Mouse (Mus musculus): ENCODE measurements at regions not wholly inside any gene's neighbourhood (a gene's known extent, or its start where the extent isn't known, plus 50 kb on each side); places are given as distances from the start of the nearest gene placed in this dataset.
"Not testable (repeated sequence)": the region's sequence is repeated elsewhere in the genome, so short reads cannot be mapped to it uniquely, and the experiment has no call there.

- not testable (repeated sequence) for H3K36me3 ChIP-seq (ENCODE audit: control insufficient read depth, insufficient read depth, low read length); ATAC-seq (ENCODE audit: insufficient number of reproducible peaks, low FRiP score, low TSS enrichment, low read depth); H3K9ac ChIP-seq (ENCODE audit: low read length); H3K4me2 ChIP-seq (ENCODE audit: low read depth, severe bottlenecking); H3K4me3 ChIP-seq (ENCODE audit: low read depth, low read length); H3K9me3 ChIP-seq (ENCODE audit: control insufficient read depth, low read length); H3K27me3 ChIP-seq (ENCODE audit: control insufficient read depth, insufficient read depth, low read length); H3K27ac ChIP-seq (replicated peaks; ENCODE audit: low read depth, low read length); DNase-seq (ENCODE audit: low spot score); H3K4me1 ChIP-seq (ENCODE audit: control insufficient read depth, insufficient read depth, low read length)
- 73% methylated on average over 2 of the region's 2 CpGs for WGBS
Observed at GRCm38 (mm10) chr6:70216632-70217031, 575.4 kb downstream of the Rpia start.

- not testable (repeated sequence) for H3K4me1 ChIP-seq (ENCODE audit: control insufficient read depth, insufficient read depth, low read length); H3K9me3 ChIP-seq (ENCODE audit: control insufficient read depth, low read length); H3K4me2 ChIP-seq (ENCODE audit: low read depth, severe bottlenecking); H3K4me3 ChIP-seq (ENCODE audit: low read depth, low read length); H3K27me3 ChIP-seq (ENCODE audit: control insufficient read depth, insufficient read depth, low read length); ATAC-seq (ENCODE audit: insufficient number of reproducible peaks, low FRiP score, low TSS enrichment, low read depth); H3K27ac ChIP-seq (replicated peaks; ENCODE audit: low read depth, low read length); H3K36me3 ChIP-seq (ENCODE audit: control insufficient read depth, insufficient read depth, low read length); H3K9ac ChIP-seq (ENCODE audit: low read length); DNase-seq (ENCODE audit: low spot score)
- 32% methylated on average over 3 of the region's 3 CpGs for WGBS
Observed at GRCm38 (mm10) chr6:70215781-70216180, 576.3 kb downstream of the Rpia start.
